In genomic region chr9:59337889-59338288, GRCm38 (mm10) we compare ENCODE assay signal across 5 mouse cellular contexts.
"Had no signal": no experiment of that assay in that cellular context is flagged by ENCODE, and none has a peak within 500 bp of the region (broad histone marks: within the 10 kb centered on the region; RNA-seq: fewer than 3 reads in every experiment).

No protein-coding gene starts in this region.

- DNase-seq: kidney, postnatal 25 days; layer of hippocampus, adult 9-11 months; liver, postnatal 0 days; lung, postnatal 10 days; lung, postnatal 36 days had no signal
